Mouse (Mus musculus): ENCODE results near the gene Hlcs. TPM values are rescaled to one million over a fixed set of nuclear protein-coding genes. Genes with fewer than 3 reads are reported as not detected.

Hlcs gene
- polyA plus RNA-seq, 1 experiment from 2014 or later, result 7.0 TPM

DNA sequence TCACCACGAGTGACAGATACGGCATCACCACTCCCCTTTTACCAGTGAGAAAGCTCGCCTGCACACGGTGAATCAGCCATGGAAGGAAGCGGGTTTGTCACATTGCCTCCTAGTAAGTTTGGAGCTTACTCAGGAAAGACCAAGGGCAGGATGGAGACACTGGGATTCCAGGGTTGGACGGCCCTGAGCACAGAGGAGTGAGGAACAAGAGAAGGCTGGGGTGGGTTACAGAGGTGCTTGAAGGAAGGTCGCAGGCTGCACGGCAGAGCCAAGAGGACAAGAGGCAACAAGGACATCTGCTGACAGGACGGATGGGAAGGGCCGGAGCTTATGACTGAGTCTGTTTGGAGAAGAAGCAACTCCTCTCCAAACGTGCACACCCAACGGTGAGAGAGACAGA lies 126.8 kb downstream of the Hlcs start:
- no peak for DNase-seq (ENCODE audit: low spot score)
- TF ChIP-seq EP300 (optimal IDR thresholded peaks at IDR 0.05), result no peak
- no peak for TF ChIP-seq CTCF (IDR thresholded peaks at IDR 0.05; ENCODE audit: low read depth)
- WGBS, result 80% methylated on average over 12 of the region's 12 CpGs
- no peaks in the 10 kb centered on the region for H3K4me1 ChIP-seq (replicated peaks; ENCODE audit: control insufficient read depth, insufficient read depth)
- no peaks in the 10 kb centered on the region for H3K36me3 ChIP-seq (ENCODE audit: control insufficient read depth, insufficient read depth, low read length)
- H3K9ac ChIP-seq (ENCODE audit: low read length), result no peak overlapping the region
- no peak overlapping the region for H3K4me3 ChIP-seq (ENCODE audit: low read depth, low read length)
- H3K4me2 ChIP-seq (replicated peaks; ENCODE audit: low read depth), result no peak overlapping the region
- no peak for ATAC-seq (ENCODE audit: low FRiP score, low TSS enrichment)
- no peaks in the 10 kb centered on the region for H3K27me3 ChIP-seq (ENCODE audit: control insufficient read depth, insufficient read depth, low read length)
- no peaks in the 10 kb centered on the region for H3K9me3 ChIP-seq (ENCODE audit: control insufficient read depth, low read length)
- H3K27ac ChIP-seq (replicated peaks), result no peak overlapping the region

DNA sequence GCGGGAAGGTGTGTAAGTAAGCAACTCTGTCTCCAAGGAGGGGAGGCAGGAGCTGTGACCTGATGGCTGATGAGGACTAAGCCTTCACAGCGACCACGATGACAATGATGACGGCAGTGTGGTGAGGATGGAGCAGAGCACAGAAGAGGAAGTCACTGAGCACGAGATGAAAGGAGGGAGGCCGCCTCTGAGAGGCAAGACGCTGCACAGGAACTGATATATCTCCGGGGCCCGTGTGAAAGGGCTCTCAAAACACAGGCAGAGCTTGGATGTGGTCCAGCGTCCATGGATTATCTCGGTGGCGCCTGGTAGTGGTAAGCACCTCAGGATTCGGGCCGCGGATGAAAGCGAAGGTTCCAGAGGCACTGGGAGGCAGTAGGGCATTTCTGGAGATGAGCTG lies 127.9 kb downstream of the Hlcs start:
- H3K9ac ChIP-seq (ENCODE audit: low read length), result no peak overlapping the region
- H3K4me1 ChIP-seq (replicated peaks; ENCODE audit: control insufficient read depth, insufficient read depth), result no peaks in the 10 kb centered on the region
- ATAC-seq (ENCODE audit: low FRiP score, low TSS enrichment), result no peak
- no peak overlapping the region for H3K27ac ChIP-seq (replicated peaks)
- H3K36me3 ChIP-seq (ENCODE audit: control insufficient read depth, insufficient read depth, low read length), result no peaks in the 10 kb centered on the region
- no peak overlapping the region for H3K4me2 ChIP-seq (replicated peaks; ENCODE audit: low read depth)
- H3K9me3 ChIP-seq (ENCODE audit: control insufficient read depth, low read length), result no peaks in the 10 kb centered on the region
- TF ChIP-seq CTCF (IDR thresholded peaks at IDR 0.05; ENCODE audit: low read depth) (no peak), EP300 (optimal IDR thresholded peaks at IDR 0.05) (no peak)
- no peak overlapping the region for H3K4me3 ChIP-seq (ENCODE audit: low read depth, low read length)
- no peaks in the 10 kb centered on the region for H3K27me3 ChIP-seq (ENCODE audit: control insufficient read depth, insufficient read depth, low read length)
- 49% methylated on average over 16 of the region's 16 CpGs for WGBS
- DNase-seq (ENCODE audit: low spot score), result no peak

- WGBS, result 70% methylated on average over 12 of the region's 12 CpGs
- H3K27ac ChIP-seq (replicated peaks), result no peak overlapping the region
- no peak for DNase-seq (ENCODE audit: low spot score)
- H3K4me3 ChIP-seq (ENCODE audit: low read depth, low read length), result no peak overlapping the region
- H3K4me2 ChIP-seq (replicated peaks; ENCODE audit: low read depth), result no peak overlapping the region
- no peak overlapping the region for H3K9ac ChIP-seq (ENCODE audit: low read length)
- TF ChIP-seq CTCF (IDR thresholded peaks at IDR 0.05; ENCODE audit: low read depth) (no peak), EP300 (optimal IDR thresholded peaks at IDR 0.05) (no peak)
- no peaks in the 10 kb centered on the region for H3K27me3 ChIP-seq (ENCODE audit: control insufficient read depth, insufficient read depth, low read length)
- no peak for ATAC-seq (ENCODE audit: low FRiP score, low TSS enrichment)
- H3K36me3 ChIP-seq (ENCODE audit: control insufficient read depth, insufficient read depth, low read length), result no peaks in the 10 kb centered on the region
- no peaks in the 10 kb centered on the region for H3K4me1 ChIP-seq (replicated peaks; ENCODE audit: control insufficient read depth, insufficient read depth)
- no peaks in the 10 kb centered on the region for H3K9me3 ChIP-seq (ENCODE audit: control insufficient read depth, low read length)
These were observed 133.1 kb downstream of the Hlcs start for GRCm38 (mm10) chr16:94180122-94180870.

DNA sequence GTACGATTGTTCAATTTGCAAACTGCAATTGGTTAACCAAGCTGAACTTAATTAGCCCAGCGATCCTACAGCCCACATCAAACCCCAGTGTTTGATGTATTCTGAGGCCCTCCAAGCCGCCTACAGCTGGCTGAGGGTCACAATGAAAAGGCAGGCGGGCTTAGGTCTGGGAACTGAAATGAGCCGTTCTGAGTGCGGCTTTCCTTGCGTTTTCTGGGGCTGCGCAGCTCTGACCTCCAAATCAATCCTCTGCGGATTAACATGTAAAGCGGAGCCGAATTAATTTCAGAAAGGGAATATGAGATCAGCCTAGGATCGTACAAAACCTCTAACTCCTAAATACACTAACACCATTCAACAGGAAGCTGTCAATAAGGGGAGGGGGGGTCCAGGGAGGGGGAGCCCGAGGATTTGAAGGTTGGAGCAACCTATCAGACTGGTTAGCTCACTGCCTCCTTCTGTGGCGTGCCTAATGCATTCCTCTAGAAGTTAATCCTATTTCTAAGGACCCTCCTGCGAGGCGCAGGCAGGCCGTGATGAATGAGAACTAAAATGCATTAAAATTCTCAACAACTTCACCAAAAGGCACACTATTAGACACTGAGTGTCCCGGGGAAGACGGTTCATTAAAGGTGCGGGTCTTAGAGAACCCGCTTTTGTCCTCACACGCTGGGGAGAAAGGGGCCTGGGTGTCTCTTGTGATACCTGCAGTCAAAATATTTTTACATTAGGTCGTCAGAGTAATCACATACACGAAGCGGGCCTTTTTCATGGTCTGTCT lies 133.8 kb downstream of the Hlcs start:
- H3K4me2 ChIP-seq (replicated peaks; ENCODE audit: low read depth), result no peak overlapping the region
- TF ChIP-seq CTCF (IDR thresholded peaks at IDR 0.05; ENCODE audit: low read depth) (no peak), EP300 (optimal IDR thresholded peaks at IDR 0.05) (no peak)

GRCm38 (mm10) chr16:94178441-94179220 lies 134.7 kb downstream of the Hlcs start:
- H3K27ac ChIP-seq (replicated peaks), result no peak overlapping the region
- H3K27me3 ChIP-seq (ENCODE audit: control insufficient read depth, insufficient read depth, low read length), result no peaks in the 10 kb centered on the region
- no peaks in the 10 kb centered on the region for H3K4me1 ChIP-seq (replicated peaks; ENCODE audit: control insufficient read depth, insufficient read depth)
- WGBS, result 74% methylated on average over 16 of the region's 16 CpGs
- ATAC-seq (ENCODE audit: low FRiP score, low TSS enrichment), result no peak
- no peak overlapping the region for H3K4me2 ChIP-seq (replicated peaks; ENCODE audit: low read depth)
- no peak for DNase-seq (ENCODE audit: low spot score)
- no peak overlapping the region for H3K4me3 ChIP-seq (ENCODE audit: low read depth, low read length)
- TF ChIP-seq CTCF (IDR thresholded peaks at IDR 0.05; ENCODE audit: low read depth) (no peak), EP300 (optimal IDR thresholded peaks at IDR 0.05) (no peak)
- H3K9ac ChIP-seq (ENCODE audit: low read length), result no peak overlapping the region
- no peaks in the 10 kb centered on the region for H3K36me3 ChIP-seq (ENCODE audit: control insufficient read depth, insufficient read depth, low read length)
- H3K9me3 ChIP-seq (ENCODE audit: control insufficient read depth, low read length), result no peaks in the 10 kb centered on the region

More for the DNA sequence above, 133.8 kb downstream of the Hlcs start:
- H3K9ac ChIP-seq (ENCODE audit: low read length), result no peak overlapping the region
- no peak overlapping the region for H3K4me3 ChIP-seq (ENCODE audit: low read depth, low read length)
- WGBS, result 48% methylated on average over 25 of the region's 25 CpGs
- no peaks in the 10 kb centered on the region for H3K4me1 ChIP-seq (replicated peaks; ENCODE audit: control insufficient read depth, insufficient read depth)
- ATAC-seq (ENCODE audit: low FRiP score, low TSS enrichment), result no peak
- H3K9me3 ChIP-seq (ENCODE audit: control insufficient read depth, low read length), result no peaks in the 10 kb centered on the region
- no peak overlapping the region for H3K27ac ChIP-seq (replicated peaks)
- no peaks in the 10 kb centered on the region for H3K27me3 ChIP-seq (ENCODE audit: control insufficient read depth, insufficient read depth, low read length)
- DNase-seq (ENCODE audit: low spot score), result no peak
- no peaks in the 10 kb centered on the region for H3K36me3 ChIP-seq (ENCODE audit: control insufficient read depth, insufficient read depth, low read length)
